Mouse (Mus musculus) heart, embryonic 10.5 days (tissue): ENCODE data around the gene Lypd6. TPM values are rescaled to one million over a fixed set of nuclear protein-coding genes. Genes with fewer than 3 reads are reported as not detected.

Experiments used
- DNase-seq: peaks from one replicate; pipeline ENCODE4 v3.0.0-alpha.2; 2017; ENCODE audit warnings: low spot score
- H3K27ac ChIP-seq: fragments of 300-500 bp; sonication (generic); 2 replicates; pipeline ENCODE4 v1.5.1; 2016; ENCODE audit warnings: mild to moderate bottlenecking
- H3K27me3 ChIP-seq: fragments of 300-500 bp; sonication (generic); 2 replicates; pipeline ENCODE4 v1.6.1; 2016; ENCODE audit warnings: mild to moderate bottlenecking; ENCODE audit not compliant: poor library complexity, insufficient read depth, severe bottlenecking
- H3K36me3 ChIP-seq: fragments of 300-500 bp; sonication (generic); 2 replicates; pipeline ENCODE4 v1.6.1; 2016; ENCODE audit warnings: mild to moderate bottlenecking, moderate library complexity
- H3K4me1 ChIP-seq: fragments of 300-500 bp; sonication (generic); 2 replicates; pipeline ENCODE4 v1.6.1; 2016; ENCODE audit warnings: mild to moderate bottlenecking
- H3K4me3 ChIP-seq: fragments of 300-500 bp; sonication (generic); 2 replicates; pipeline ENCODE4 v1.5.1; 2016; ENCODE audit warnings: mild to moderate bottlenecking, moderate library complexity
- H3K9me3 ChIP-seq: fragments of 300-500 bp; sonication (generic); 2 replicates; pipeline ENCODE4 v1.6.1; 2016; ENCODE audit warnings: mild to moderate bottlenecking, moderate library complexity
- WGBS: fragments of 180-500 bp; shearing (Covaris S2); methylation state at CpG from one replicate; pipeline ENCODE4 v1.1.7; 2016; 5-methylcytosine and 5-hydroxymethylcytosine counted together
- polyA plus RNA-seq: library from polyadenylated mRNA; unstranded; fragments of >200 nt; fragmentation: Nextera tagmentation; extraction: Ambion mirVana; gene quantifications from 2 replicates; pipeline ENCODE4 v1.2.1, GENCODE M21; 2016

The Lypd6 gene
- polyA plus RNA-seq, 1 experiment from 2014 or later = 8.7 TPM

DNA sequence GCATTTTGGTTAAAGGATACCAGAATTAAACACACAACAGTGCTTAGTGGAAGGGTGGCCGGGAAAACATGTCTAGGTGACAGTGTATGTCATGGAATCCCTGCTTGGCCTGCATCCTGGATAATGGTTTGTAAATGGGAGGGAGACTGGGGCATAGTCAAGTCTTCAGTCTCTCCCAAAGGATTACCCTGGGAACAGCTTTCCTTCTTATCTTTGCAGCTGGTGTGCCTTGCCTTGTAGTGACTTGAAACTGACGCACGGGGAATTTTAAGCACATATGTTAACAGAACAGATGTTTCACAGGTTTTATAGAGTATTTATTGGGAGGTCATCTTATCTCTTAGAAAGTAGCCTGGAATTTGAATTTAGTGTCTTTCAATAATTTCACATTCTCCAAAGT is 18.5 kb downstream of the Lypd6 start:
- no peaks in the 10 kb centered on the region for H3K9me3 ChIP-seq
- WGBS = 56% methylated on average over 3 of the region's 3 CpGs
- H3K36me3 ChIP-seq = peaks cover 2% of the 10 kb centered on the region; the same call in 1 of the 2 replicates
- DNase-seq = no peak
- no peak overlapping the region for H3K4me3 ChIP-seq
- peaks cover 11% of the 10 kb centered on the region for H3K4me1 ChIP-seq
- H3K27me3 ChIP-seq = no peaks in the 10 kb centered on the region
- H3K27ac ChIP-seq = no peak overlapping the region

- H3K4me1 ChIP-seq = peaks cover 25% of the 10 kb centered on the region
- H3K27me3 ChIP-seq = no peaks in the 10 kb centered on the region
- no peak overlapping the region for H3K27ac ChIP-seq
- no peak for DNase-seq
- no peak overlapping the region for H3K4me3 ChIP-seq
- 86% methylated on average over 3 of the region's 3 CpGs for WGBS
- H3K36me3 ChIP-seq = no peaks in the 10 kb centered on the region
- no peaks in the 10 kb centered on the region for H3K9me3 ChIP-seq
These were observed 21.5 kb downstream of the Lypd6 start for GRCm38 (mm10) chr2:50087761-50088160.

DNA sequence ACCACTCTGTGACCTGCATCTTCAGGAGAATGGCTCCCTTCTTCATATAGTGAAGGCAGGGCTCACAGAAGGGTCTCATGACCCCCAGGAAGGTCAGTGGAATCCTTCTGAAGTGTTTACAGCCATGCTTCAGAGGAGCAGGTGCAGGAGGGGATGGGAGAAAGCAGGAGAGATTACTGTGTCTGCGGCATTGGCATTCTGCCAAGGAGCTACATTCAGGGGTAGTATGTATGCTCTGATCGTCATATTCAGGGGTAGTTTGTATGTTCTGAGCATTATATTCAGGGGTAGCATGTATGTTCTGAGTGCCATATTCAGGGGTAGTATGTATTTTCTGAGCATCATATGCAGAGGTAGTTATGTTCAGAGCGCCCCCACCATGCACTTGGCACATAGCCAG is 30.1 kb downstream of the Lypd6 start:
- WGBS = 83% methylated on average over 3 of the region's 3 CpGs
- no peak for DNase-seq
- H3K4me3 ChIP-seq = no peak overlapping the region

GRCm38 (mm10) chr2:50100364-50101151 is 34.3 kb downstream of the Lypd6 start:
- no peaks in the 10 kb centered on the region for H3K9me3 ChIP-seq
- H3K27ac ChIP-seq = peak overlapping the region; percentile 62
- DNase-seq = peak; percentile 76
- H3K36me3 ChIP-seq = no peaks in the 10 kb centered on the region
- H3K27me3 ChIP-seq = no peaks in the 10 kb centered on the region
- H3K4me3 ChIP-seq = no peak overlapping the region
- whole genome bisulfite sequencing = 36% methylated on average over 9 of the region's 9 CpGs
- peaks cover 28% of the 10 kb centered on the region for H3K4me1 ChIP-seq

More for the DNA sequence above, 30.1 kb downstream of the Lypd6 start:
- no peaks in the 10 kb centered on the region for H3K9me3 ChIP-seq
- no peaks in the 10 kb centered on the region for H3K36me3 ChIP-seq
- no peak overlapping the region for H3K27ac ChIP-seq
- no peaks in the 10 kb centered on the region for H3K27me3 ChIP-seq
- H3K4me1 ChIP-seq = peaks cover 32% of the 10 kb centered on the region

DNA sequence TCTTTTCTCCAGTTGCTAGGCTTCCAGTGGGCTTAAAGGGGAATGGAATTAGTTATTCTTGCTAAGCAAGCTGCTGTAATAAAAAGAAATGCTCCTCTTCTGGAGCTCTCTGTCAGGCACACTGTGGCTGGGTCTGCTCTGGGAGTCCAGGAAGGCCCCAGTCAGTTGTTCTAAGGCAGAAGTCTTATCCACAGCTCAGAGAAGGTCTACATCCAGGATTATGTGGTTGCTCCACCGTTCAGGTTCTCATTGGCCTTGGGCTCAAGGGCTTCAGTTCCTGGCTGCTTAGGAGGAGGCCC is 34.9 kb downstream of the Lypd6 start:
- WGBS = 80% methylated on average over 1 of the region's 1 CpGs
- H3K4me1 ChIP-seq = peaks cover 32% of the 10 kb centered on the region
- no peaks in the 10 kb centered on the region for H3K9me3 ChIP-seq
- no peaks in the 10 kb centered on the region for H3K36me3 ChIP-seq
- DNase-seq = no peak
- H3K4me3 ChIP-seq = no peak overlapping the region
- no peaks in the 10 kb centered on the region for H3K27me3 ChIP-seq
- peak overlapping the region; percentile 62 for H3K27ac ChIP-seq

GRCm38 (mm10) chr2:50103850-50104503 is 37.7 kb downstream of the Lypd6 start:
- H3K27me3 ChIP-seq = no peaks in the 10 kb centered on the region
- H3K4me3 ChIP-seq = no peak overlapping the region
- DNase-seq = no peak
- H3K4me1 ChIP-seq = peaks cover 27% of the 10 kb centered on the region
- 75% methylated on average over 7 of the region's 7 CpGs for WGBS
- H3K9me3 ChIP-seq = no peaks in the 10 kb centered on the region
- H3K27ac ChIP-seq = no peak overlapping the region
- H3K36me3 ChIP-seq = no peaks in the 10 kb centered on the region

- H3K4me3 ChIP-seq = no peak overlapping the region
- no peaks in the 10 kb centered on the region for H3K36me3 ChIP-seq
- no peak for DNase-seq
- H3K27me3 ChIP-seq = no peaks in the 10 kb centered on the region
- peaks cover 32% of the 10 kb centered on the region for H3K4me1 ChIP-seq
- no peak overlapping the region for H3K27ac ChIP-seq
- H3K9me3 ChIP-seq = no peaks in the 10 kb centered on the region
- 68% methylated on average over 3 of the region's 3 CpGs for WGBS
These were observed 39.4 kb downstream of the Lypd6 start for GRCm38 (mm10) chr2:50105590-50105989.

- 58% methylated on average over 3 of the region's 3 CpGs for WGBS
These were observed 39.8 kb downstream of the Lypd6 start for GRCm38 (mm10) chr2:50105992-50106391.

GRCm38 (mm10) chr2:50106879-50107278 is 40.6 kb downstream of the Lypd6 start:
- Histone ChIP-seq H3K27me3 (no peaks in the 10 kb centered on the region), H3K36me3 (no peaks in the 10 kb centered on the region), H3K4me1 (peaks cover 34% of the 10 kb centered on the region), H3K27ac (no peak overlapping the region), H3K4me3 (no peak overlapping the region), H3K9me3 (no peaks in the 10 kb centered on the region)
- WGBS = 82% methylated on average over 3 of the region's 3 CpGs
- no peak for DNase-seq

More at GRCm38 (mm10) chr2:50105992-50106391, 39.8 kb downstream of the Lypd6 start:
- H3K4me3 ChIP-seq = no peak overlapping the region
- no peaks in the 10 kb centered on the region for H3K36me3 ChIP-seq
- H3K4me1 ChIP-seq = peaks cover 32% of the 10 kb centered on the region
- H3K9me3 ChIP-seq = no peaks in the 10 kb centered on the region
- H3K27ac ChIP-seq = no peak overlapping the region
- H3K27me3 ChIP-seq = no peaks in the 10 kb centered on the region
- DNase-seq = no peak

DNA sequence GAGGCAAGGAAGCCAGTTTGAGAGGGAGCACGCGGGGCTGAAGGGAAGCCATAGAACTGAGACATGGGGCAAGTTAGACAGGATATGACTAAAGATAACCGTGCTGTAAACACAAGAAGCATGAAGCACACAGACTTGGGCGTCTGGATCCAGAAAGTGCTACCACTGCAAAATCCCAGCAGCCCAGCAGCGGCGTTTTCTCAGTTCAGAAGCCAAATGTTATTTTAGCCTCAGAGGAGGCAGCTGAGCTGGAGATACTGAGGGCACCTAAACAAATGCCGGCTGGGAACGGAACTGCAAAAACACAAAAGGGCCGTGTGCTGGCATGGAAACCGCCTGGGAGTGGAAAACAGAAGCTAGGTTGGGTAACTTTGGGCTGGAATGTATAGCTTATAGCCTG is 43.9 kb downstream of the Lypd6 start:
- Histone ChIP-seq H3K4me3 (no peak overlapping the region), H3K9me3 (no peaks in the 10 kb centered on the region), H3K4me1 (peaks cover 39% of the 10 kb centered on the region), H3K27me3 (no peaks in the 10 kb centered on the region), H3K36me3 (no peaks in the 10 kb centered on the region), H3K27ac (peak overlapping the region; percentile 65; the same call in 1 of the 2 replicates)
- peak; percentile 83 for DNase-seq
- WGBS = 28% methylated on average over 10 of the region's 10 CpGs

DNA sequence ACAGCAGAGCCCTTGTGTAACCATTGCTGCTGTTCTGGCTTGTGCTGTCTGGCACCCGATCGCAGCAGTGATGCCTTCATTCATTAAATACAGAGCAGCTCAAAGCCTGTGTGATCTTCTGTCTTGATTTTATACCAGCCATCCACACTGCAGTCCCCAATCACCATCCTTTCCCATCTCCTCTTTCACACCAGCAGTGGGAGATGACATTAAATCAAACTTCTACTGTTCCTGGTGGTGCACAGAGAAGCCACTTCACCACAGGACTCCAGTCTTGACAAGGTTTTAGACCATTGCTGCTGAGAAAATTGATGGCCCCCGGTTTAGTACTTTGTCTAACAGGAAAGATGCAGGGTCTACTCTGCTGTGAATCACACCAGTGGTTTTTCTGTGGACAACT is 44.9 kb downstream of the Lypd6 start:
- DNase-seq = peak; percentile 61
- Histone ChIP-seq H3K27ac (peak overlapping the region; percentile 65; the same call in 1 of the 2 replicates), H3K27me3 (no peaks in the 10 kb centered on the region), H3K4me1 (peaks cover 31% of the 10 kb centered on the region), H3K4me3 (no peak overlapping the region), H3K36me3 (no peaks in the 10 kb centered on the region), H3K9me3 (no peaks in the 10 kb centered on the region)
- 78% methylated on average over 3 of the region's 3 CpGs for WGBS

- Histone ChIP-seq H3K4me3 (no peak overlapping the region), H3K27me3 (no peaks in the 10 kb centered on the region), H3K27ac (no peak overlapping the region), H3K4me1 (peaks cover 31% of the 10 kb centered on the region), H3K9me3 (no peaks in the 10 kb centered on the region), H3K36me3 (no peaks in the 10 kb centered on the region)
- WGBS = 15% methylated on average over 1 of the region's 1 CpGs
- DNase-seq = peak; percentile 73
These were observed 45.4 kb downstream of the Lypd6 start for GRCm38 (mm10) chr2:50111609-50112008.

- no peaks in the 10 kb centered on the region for H3K9me3 ChIP-seq
- WGBS = 93% methylated on average over 5 of the region's 5 CpGs
These were observed 46.2 kb downstream of the Lypd6 start for GRCm38 (mm10) chr2:50112427-50112826.

More at GRCm38 (mm10) chr2:50112427-50112826, 46.2 kb downstream of the Lypd6 start:
- Histone ChIP-seq H3K4me1 (peaks cover 31% of the 10 kb centered on the region), H3K4me3 (no peak overlapping the region), H3K36me3 (no peaks in the 10 kb centered on the region), H3K27ac (no peak overlapping the region), H3K27me3 (no peaks in the 10 kb centered on the region)
- DNase-seq = no peak
